Mouse (Mus musculus) MEL (cell line): ENCODE data around the gene Ascc2. TPM values are rescaled to one million over a fixed set of nuclear protein-coding genes. Genes with fewer than 3 reads are reported as not detected.

Experiments
- DNase-seq: peaks from one replicate; pipeline ENCODE4 v3.0.0; 2011; ENCODE audit warnings: low read depth, low spot score
- H3K27ac ChIP-seq: 2 replicates; pipeline ENCODE4 v1.5.1; 2012; ENCODE audit warnings: low read depth, mild to moderate bottlenecking, control low read depth, low read length, moderate library complexity; ENCODE audit not compliant: control insufficient read depth
- H3K27me3 ChIP-seq, 2 experiments: fragments of 150-350 bp in 1 of 2; sonication (generic) in 1 of 2; 2 replicates each; pipeline ENCODE4 v1.6.1; 2012; ENCODE audit warnings: low read length in 2 of 2, mild to moderate bottlenecking in 2 of 2, improper control_type of control experiment in 1 of 2, moderate library complexity in 1 of 2; ENCODE audit not compliant: insufficient read depth in 2 of 2, control insufficient read depth in 1 of 2
- H3K36me3 ChIP-seq, 2 experiments: 2 replicates each; pipeline ENCODE4 v1.6.1; 2012 to 2014; ENCODE audit warnings: low read length in 2 of 2, improper control_type of control experiment in 1 of 2, inconsistent platforms in 1 of 2, mild to moderate bottlenecking in 1 of 2; ENCODE audit not compliant: insufficient read depth in 2 of 2, control insufficient read depth in 1 of 2
- H3K4me1 ChIP-seq, 2 experiments: fragments of 150-350 bp in 1 of 2; sonication (generic) in 1 of 2; 2 replicates each; pipeline ENCODE4 v1.6.1; 2012; ENCODE audit warnings: low read length in 2 of 2, improper control_type of control experiment in 1 of 2, mild to moderate bottlenecking in 1 of 2; ENCODE audit not compliant: insufficient read depth in 2 of 2, control insufficient read depth in 1 of 2
- H3K4me3 ChIP-seq, 2 experiments: fragments of 150-350 bp in 1 of 2; sonication (generic) in 1 of 2; 2 replicates each; pipeline ENCODE4 v1.5.1; 2012; ENCODE audit warnings: low read depth in 2 of 2, low read length in 2 of 2, mild to moderate bottlenecking in 2 of 2, moderate library complexity in 2 of 2, control low read depth in 1 of 2, improper control_type of control experiment in 1 of 2; ENCODE audit not compliant: control insufficient read depth in 1 of 2, insufficient read depth in 1 of 2
- H3K79me2 ChIP-seq: 2 replicates; pipeline ENCODE4 v1.6.1; 2012; ENCODE audit warnings: mild to moderate bottlenecking, low read length, moderate library complexity; ENCODE audit not compliant: control insufficient read depth, poor library complexity, insufficient read depth
- H3K9ac ChIP-seq: 2 replicates; pipeline ENCODE4 v1.6.1; 2012; ENCODE audit warnings: low read depth, mild to moderate bottlenecking, control low read depth, low read length, moderate library complexity; ENCODE audit not compliant: control insufficient read depth, poor library complexity, severe bottlenecking
- H3K9me3 ChIP-seq: fragments of 150-350 bp; sonication (generic); replicated peaks from 2 replicates; pipeline ENCODE4 v1.6.1; 2012; ENCODE audit warnings: mild to moderate bottlenecking, low read length, improper control_type of control experiment, moderate library complexity; ENCODE audit not compliant: insufficient read depth
- BHLHE40 ChIP-seq: IDR thresholded peaks from 2 replicates; pipeline ENCODE4 v1.6.1; 2012; ENCODE audit warnings: low read depth, mild to moderate bottlenecking, inconsistent platforms, low read length, improper control_type of control experiment, borderline replicate concordance
- EP300 ChIP-seq, 2 experiments: IDR thresholded peaks; 2 replicates each; pipeline ENCODE4 v1.6.1; 2011; ENCODE audit warnings: improper control_type of control experiment in 2 of 2, low read length in 2 of 2, low read depth in 1 of 2, mild to moderate bottlenecking in 1 of 2
- ETS1 ChIP-seq: IDR thresholded peaks from 2 replicates; pipeline ENCODE4 v1.6.1; 2012; ENCODE audit warnings: low read depth, mild to moderate bottlenecking, inconsistent platforms, low read length, improper control_type of control experiment, moderate library complexity
- GABPA ChIP-seq: IDR thresholded peaks from 2 replicates; pipeline ENCODE4 v1.6.1; 2012; ENCODE audit warnings: low read depth, mild to moderate bottlenecking, inconsistent platforms, low read length, improper control_type of control experiment, moderate library complexity
- GATA1 ChIP-seq: IDR thresholded peaks from 2 replicates; pipeline ENCODE4 v1.6.1; 2011; ENCODE audit warnings: low read depth, low read length, improper control_type of control experiment
- HCFC1 ChIP-seq: IDR thresholded peaks from 2 replicates; pipeline ENCODE4 v1.6.1; 2012; ENCODE audit warnings: low read depth, mild to moderate bottlenecking, inconsistent platforms, low read length, improper control_type of control experiment, moderate library complexity
- KAT2A ChIP-seq: conservative IDR thresholded peaks from 2 replicates; pipeline ENCODE4 v1.6.1; 2012; ENCODE audit warnings: low read depth, low read length, improper control_type of control experiment, inconsistent platforms
- MAZ ChIP-seq: IDR thresholded peaks from 2 replicates; pipeline ENCODE4 v1.6.1; 2012; ENCODE audit warnings: low read depth, mild to moderate bottlenecking, inconsistent platforms, low read length, improper control_type of control experiment
- MEF2A ChIP-seq: IDR thresholded peaks from 2 replicates; pipeline ENCODE4 v1.6.1; 2014; ENCODE audit warnings: low read depth, mild to moderate bottlenecking, inconsistent platforms, low read length, improper control_type of control experiment; ENCODE audit not compliant: poor library complexity, insufficient replicate concordance, severe bottlenecking; ENCODE audit errors: extremely low read depth
- MYB ChIP-seq: IDR thresholded peaks from 2 replicates; pipeline ENCODE4 v1.6.1; 2011; ENCODE audit warnings: mild to moderate bottlenecking, low read depth, low read length, improper control_type of control experiment
- NELFE ChIP-seq: IDR thresholded peaks from 2 replicates; pipeline ENCODE4 v1.6.1; 2011; ENCODE audit warnings: low read depth, low read length, improper control_type of control experiment
- POLR2AphosphoS2 ChIP-seq: IDR thresholded peaks from 2 replicates; pipeline ENCODE4 v1.6.1; 2011; ENCODE audit warnings: low read length, improper control_type of control experiment
- POLR2AphosphoS5 ChIP-seq: IDR thresholded peaks from 2 replicates; pipeline ENCODE4 v1.6.1; 2012; ENCODE audit warnings: low read depth, borderline replicate concordance, mild to moderate bottlenecking, inconsistent platforms, low read length, moderate library complexity, mixed read lengths
- RCOR1 ChIP-seq: IDR thresholded peaks from 2 replicates; pipeline ENCODE4 v1.6.1; 2012; ENCODE audit warnings: low read depth, mild to moderate bottlenecking, inconsistent platforms, low read length, improper control_type of control experiment
- SIN3A ChIP-seq: IDR thresholded peaks from 2 replicates; pipeline ENCODE4 v1.6.1; 2012; ENCODE audit warnings: low read length, improper control_type of control experiment, inconsistent platforms
- SMC3 ChIP-seq: IDR thresholded peaks from 2 replicates; pipeline ENCODE4 v1.6.1; 2011; ENCODE audit warnings: low read depth, low read length, improper control_type of control experiment
- TBP ChIP-seq: IDR thresholded peaks from 2 replicates; pipeline ENCODE4 v1.8.0; 2011; ENCODE audit warnings: low read depth, low read length, improper control_type of control experiment
- TCF12 ChIP-seq: IDR thresholded peaks from 2 replicates; pipeline ENCODE4 v1.6.1; 2014; ENCODE audit warnings: low read depth, mild to moderate bottlenecking, inconsistent platforms, low read length, improper control_type of control experiment, moderate library complexity
- USF2 ChIP-seq, 2 experiments: IDR thresholded peaks; 2 replicates each; pipeline ENCODE4 v1.6.1; 2011 to 2012; ENCODE audit warnings: improper control_type of control experiment in 2 of 2, low read length in 2 of 2, borderline replicate concordance in 1 of 2, inconsistent platforms in 1 of 2, low read depth in 1 of 2, mild to moderate bottlenecking in 1 of 2; ENCODE audit not compliant: insufficient read depth in 1 of 2
- ZC3H11A ChIP-seq: IDR thresholded peaks from 2 replicates; pipeline ENCODE4 v1.6.1; 2012; ENCODE audit warnings: low read depth, mild to moderate bottlenecking, inconsistent platforms, low read length, improper control_type of control experiment
- ZKSCAN1 ChIP-seq: IDR thresholded peaks from 2 replicates; pipeline ENCODE4 v1.6.1; 2012; ENCODE audit warnings: low read depth, mild to moderate bottlenecking, inconsistent platforms, low read length, improper control_type of control experiment, moderate library complexity
- ZNF384 ChIP-seq: IDR thresholded peaks from 2 replicates; pipeline ENCODE4 v1.6.1; 2012; ENCODE audit warnings: low read depth, mild to moderate bottlenecking, inconsistent platforms, low read length, improper control_type of control experiment
- polyA plus RNA-seq, 2 experiments: library from polyadenylated mRNA; stranded (reverse) in 1 of 2; unstranded in 1 of 2; fragments of >175 nt in 1 of 2; fragments of >200 nt in 1 of 2; gene quantifications; 2 replicates each; pipeline versions ENCODE4 v1.2.1 to v1.2.4; 2012; ENCODE audit warnings: low replicate concordance in 2 of 2, low read depth in 1 of 2; ENCODE audit not compliant: insufficient read length in 2 of 2, insufficient read depth in 1 of 2, missing spikeins in 1 of 2
- total RNA-seq: library from RNA; depleted of rRNA; stranded (reverse); fragments of 300-350 nt; gene quantifications from 2 replicates; pipeline ENCODE4 v1.2.3, GENCODE M21; 2012

The Ascc2 gene
- total and polyA plus RNA-seq, 3 experiments: 27.5 to 98.2 (median 43.5) TPM

DNA sequence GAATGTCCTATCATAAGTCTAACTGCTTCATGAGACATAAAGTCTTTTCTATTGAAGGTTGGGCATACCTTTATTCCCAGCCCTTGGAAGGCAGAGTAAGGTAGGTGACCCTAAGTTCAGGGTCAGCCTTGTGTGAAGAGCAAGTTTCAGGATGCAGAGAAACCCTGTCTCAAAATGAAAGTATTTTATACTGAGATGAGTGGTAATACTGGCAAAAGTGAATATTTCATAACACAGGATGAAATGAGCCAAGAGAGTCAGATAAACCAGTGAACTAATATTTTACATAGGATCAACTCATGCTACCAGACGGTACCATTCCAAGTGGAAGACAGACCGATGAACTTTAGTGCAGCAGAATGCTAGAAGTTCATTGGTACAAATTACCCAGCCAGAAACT is 39.1 kb upstream of the Ascc2 start:
- Histone ChIP-seq H3K4me3 (no peak overlapping the region), H3K79me2 (peaks cover 11% of the 10 kb centered on the region), H3K27ac (no peak overlapping the region), H3K27me3 (no peaks in the 10 kb centered on the region), H3K9ac (no peak overlapping the region)
- no peak for DNase-seq
- TF ChIP-seq MYB (no peak), ZC3H11A (no peak), ETS1 (no peak), ZKSCAN1 (no peak), TBP (no peak), GATA1 (no peak), POLR2AphosphoS5 (no peak), USF2 (IDR thresholded peaks at IDR 0.05; ENCODE audit: borderline replicate concordance in 1 of 2, insufficient read depth in 1 of 2, low read depth in 1 of 2, low read length in 2 of 2) (no peak), BHLHE40 (no peak)
- TF ChIP-seq, all 39 proteins: peak for 0
- peaks cover 0 to 17% of the 10 kb centered on the region in 2 experiments; a peak in 2 of 4 replicates for H3K36me3 ChIP-seq
- H3K9me3 ChIP-seq: no peaks in the 10 kb centered on the region
- H3K4me1 ChIP-seq: peaks cover 10 to 13% of the 10 kb centered on the region in 2 experiments; a peak in 3 of 4 replicates

GRCm38 (mm10) chr11:4599916-4600315 is 37.6 kb upstream of the Ascc2 start:
- Histone ChIP-seq H3K79me2 (no peaks in the 10 kb centered on the region), H3K9me3 (no peaks in the 10 kb centered on the region), H3K27ac (peak overlapping the region; percentile 21; the same call in 1 of the 2 replicates), H3K4me3 (0 out of 4 replicates have a peak overlapping the region, but pooled peaks of 1 of the 2 experiments have one; percentile 5), H3K36me3 (peaks cover 0 to 19% of the 10 kb centered on the region in 2 experiments; a peak in 2 of 4 replicates), H3K27me3 (no peaks in the 10 kb centered on the region), H3K9ac (no peak overlapping the region), H3K4me1 (peaks cover 11 to 16% of the 10 kb centered on the region in 2 experiments; a peak in 3 of 4 replicates)
- TF ChIP-seq POLR2AphosphoS2 (no peak), ZKSCAN1 (no peak), EP300 (IDR thresholded peaks at IDR 0.05; ENCODE audit: low read depth in 1 of 2, low read length in 2 of 2) (peak; percentile 17 to 87; a peak in 2 of 4 replicates), GABPA (no peak), MEF2A (no peak), SMC3 (no peak), HCFC1 (no peak), TBP (peak; percentile 80), ZNF384 (peak; percentile 21; the same call in 1 of the 2 replicates), GATA1 (peak; percentile 75), SIN3A (no peak), TCF12 (no peak), ETS1 (no peak), MAZ (no peak), RCOR1 (peak; percentile 31; the same call in 1 of the 2 replicates), NELFE (no peak), KAT2A (no peak)
- DNase-seq: peak; percentile 86
